Mouse (Mus musculus) small intestine, adult 2 months (tissue): ENCODE measurements around the gene Tenm3. TPM values are rescaled to one million over a fixed set of nuclear protein-coding genes. Genes with fewer than 3 reads are reported as not detected.

Experiments used
- H3K27ac ChIP-seq: fragments of 200-500 bp; 2 replicates; pipeline ENCODE4 v1.5.1; 2012; ENCODE audit warnings: low read depth, low read length, control low read depth, inconsistent platforms; ENCODE audit not compliant: insufficient read depth
- H3K27me3 ChIP-seq: fragments of 200-500 bp; 2 replicates; pipeline ENCODE4 v1.6.1; 2012; ENCODE audit warnings: mild to moderate bottlenecking, moderate library complexity, low read length, inconsistent platforms; ENCODE audit not compliant: control insufficient read depth, insufficient read depth
- H3K36me3 ChIP-seq: fragments of 200-500 bp; 2 replicates; pipeline ENCODE4 v1.6.1; 2012; ENCODE audit warnings: mild to moderate bottlenecking, low read length, control low read depth, inconsistent platforms; ENCODE audit not compliant: control insufficient read depth, insufficient read depth
- H3K4me1 ChIP-seq: fragments of 200-500 bp; 2 replicates; pipeline ENCODE4 v1.6.1; 2012; ENCODE audit warnings: low read length, inconsistent platforms, mixed read lengths; ENCODE audit not compliant: control insufficient read depth, insufficient read depth, insufficient read length
- H3K4me3 ChIP-seq: fragments of 200-500 bp; 2 replicates; pipeline ENCODE4 v1.5.1; 2012; ENCODE audit warnings: low read depth, mild to moderate bottlenecking, control low read depth, inconsistent platforms, low read length, moderate library complexity
- CTCF ChIP-seq: fragments of 200-500 bp; IDR thresholded peaks from 2 replicates; pipeline ENCODE4 v1.5.1; 2012; ENCODE audit warnings: low read depth, mild to moderate bottlenecking, control low read depth, inconsistent platforms, low read length, moderate library complexity, mixed read lengths; ENCODE audit not compliant: insufficient replicate concordance, insufficient read length; ENCODE audit errors: extremely low read depth
- POLR2A ChIP-seq: fragments of 200-500 bp; IDR thresholded peaks from 2 replicates; pipeline ENCODE4 v1.6.1; 2012; ENCODE audit warnings: low read depth, mild to moderate bottlenecking, control low read depth, inconsistent platforms, low read length, moderate library complexity
- WGBS: fragments of 180-500 bp; shearing (Covaris S2); methylation state at CpG from one replicate; pipeline ENCODE4 v1.1.7; 2018; 5-methylcytosine and 5-hydroxymethylcytosine counted together
- polyA plus RNA-seq: library from polyadenylated mRNA; depleted of rRNA; stranded (reverse); fragments of >200 nt; gene quantifications from 2 replicates; pipeline ENCODE4 v1.2.3, GENCODE M21; 2012

Tenm3 gene
- polyA plus RNA-seq, 1 experiment: 1.6 TPM

DNA sequence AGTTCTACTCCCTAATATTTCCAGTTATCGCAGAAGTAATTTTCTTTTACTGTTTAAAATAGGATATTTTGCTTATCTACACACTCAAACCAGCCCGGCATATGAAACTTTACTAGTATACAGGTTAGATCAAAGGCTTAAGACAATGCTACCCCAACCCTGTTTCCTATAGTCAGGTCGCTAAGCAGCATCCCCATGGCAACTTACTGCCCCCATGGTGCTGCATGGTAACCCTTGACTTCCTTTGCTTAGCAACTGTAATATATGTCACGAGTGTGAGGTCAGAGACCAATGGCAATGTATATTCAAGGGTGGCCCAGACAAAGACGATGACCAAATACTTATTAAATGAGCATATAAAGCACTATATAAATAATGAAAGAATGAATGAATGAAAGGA, 359.6 kb downstream of the Tenm3 start:
- 78% methylated on average over 5 of the region's 5 CpGs for WGBS
- no peaks in the 10 kb centered on the region for H3K27me3 ChIP-seq
- H3K27ac ChIP-seq: no peak overlapping the region
- TF ChIP-seq CTCF (no peak), POLR2A (no peak)
- H3K4me1 ChIP-seq: no peaks in the 10 kb centered on the region
- H3K4me3 ChIP-seq: no peak overlapping the region
- H3K36me3 ChIP-seq: no peaks in the 10 kb centered on the region

DNA sequence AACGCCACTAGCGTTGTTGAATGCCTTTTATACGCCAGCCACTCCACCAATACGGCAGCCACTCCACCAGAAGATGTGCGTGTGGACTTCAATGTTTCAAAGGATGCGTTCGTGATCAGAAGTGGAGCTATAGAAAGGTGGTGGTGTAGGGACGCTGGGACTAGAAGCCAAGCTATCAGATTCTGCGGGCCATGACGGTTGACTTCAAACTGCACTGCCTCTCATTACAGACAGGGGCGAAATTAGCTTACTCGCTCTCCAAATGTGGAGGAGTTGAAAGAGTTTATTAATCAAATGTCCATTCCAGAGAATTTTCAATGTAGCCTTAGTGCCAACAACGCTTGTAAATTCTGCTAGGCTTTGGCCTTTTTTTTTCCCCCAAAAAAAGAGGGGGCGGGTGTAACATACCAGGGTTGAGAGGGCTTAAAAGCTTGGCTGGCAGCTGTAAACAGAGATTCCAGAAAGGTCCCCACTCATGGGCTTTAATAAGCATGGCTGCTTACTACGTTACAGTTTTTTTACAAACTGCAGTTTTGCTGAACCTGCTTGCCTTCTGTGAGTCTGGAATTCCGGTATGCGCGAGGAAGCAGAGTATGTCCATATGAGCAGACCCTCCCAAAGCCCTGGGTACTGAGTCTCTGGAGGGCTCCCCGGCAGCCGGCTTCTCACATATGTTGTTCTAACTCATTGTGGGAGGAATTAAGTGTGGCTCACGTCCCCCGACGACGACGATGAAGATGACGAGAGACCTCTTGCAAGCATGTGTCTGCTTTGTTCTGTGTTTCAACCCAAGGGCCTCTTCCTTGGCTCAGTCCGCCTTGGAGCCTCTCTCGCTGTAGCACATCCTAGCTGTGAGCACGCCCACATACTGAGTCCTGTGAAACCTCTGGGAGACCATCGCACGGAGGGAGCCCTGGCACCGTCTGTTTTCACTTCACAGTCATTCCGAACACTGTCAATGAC, 361.8 kb downstream of the Tenm3 start:
- Histone ChIP-seq H3K27ac (no peak overlapping the region), H3K4me3 (no peak overlapping the region), H3K27me3 (no peaks in the 10 kb centered on the region), H3K4me1 (no peaks in the 10 kb centered on the region), H3K36me3 (no peaks in the 10 kb centered on the region)
- TF ChIP-seq CTCF (no peak), POLR2A (no peak)
- WGBS: 83% methylated on average over 33 of the region's 33 CpGs

DNA sequence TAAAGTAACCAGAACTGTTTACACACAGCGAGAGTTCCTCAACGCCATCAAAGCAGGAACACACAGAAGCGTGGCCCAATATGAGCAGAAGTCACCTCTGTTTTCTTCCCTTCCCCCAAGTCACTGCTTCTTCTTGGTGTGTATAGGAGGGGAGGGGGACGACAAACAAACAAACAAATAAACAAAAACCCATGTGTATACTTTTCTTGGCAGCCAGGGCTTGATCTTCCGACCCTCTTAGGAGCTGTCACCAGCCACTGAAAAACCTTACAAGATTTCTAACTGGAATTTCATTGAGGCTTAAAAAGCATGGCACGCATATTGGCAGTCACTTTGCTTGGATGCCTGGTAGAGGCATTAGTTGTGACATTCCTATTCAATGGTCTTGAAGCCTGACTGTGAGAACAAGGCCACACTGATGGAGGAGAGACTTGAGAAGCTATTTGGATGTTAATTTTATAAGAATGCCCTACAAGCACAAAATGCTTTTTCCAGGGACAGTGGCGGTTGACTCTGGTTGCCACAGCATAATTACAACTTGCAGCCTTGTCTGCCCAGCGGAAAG, 366.3 kb downstream of the Tenm3 start:
- Histone ChIP-seq H3K27ac (no peak overlapping the region), H3K4me1 (no peaks in the 10 kb centered on the region), H3K4me3 (no peak overlapping the region), H3K36me3 (no peaks in the 10 kb centered on the region), H3K27me3 (no peaks in the 10 kb centered on the region)
- WGBS: 66% methylated on average over 8 of the region's 8 CpGs
- TF ChIP-seq POLR2A (no peak), CTCF (no peak)

- H3K4me3 ChIP-seq: no peak overlapping the region
- no peak overlapping the region for H3K27ac ChIP-seq
- no peaks in the 10 kb centered on the region for H3K27me3 ChIP-seq
- TF ChIP-seq POLR2A (no peak), CTCF (no peak)
- 33% methylated on average over 1 of the region's 1 CpGs for WGBS
- H3K4me1 ChIP-seq: no peaks in the 10 kb centered on the region
- H3K36me3 ChIP-seq: no peaks in the 10 kb centered on the region
These were observed 366.9 kb downstream of the Tenm3 start for GRCm38 (mm10) chr8:48476896-48477295.

DNA sequence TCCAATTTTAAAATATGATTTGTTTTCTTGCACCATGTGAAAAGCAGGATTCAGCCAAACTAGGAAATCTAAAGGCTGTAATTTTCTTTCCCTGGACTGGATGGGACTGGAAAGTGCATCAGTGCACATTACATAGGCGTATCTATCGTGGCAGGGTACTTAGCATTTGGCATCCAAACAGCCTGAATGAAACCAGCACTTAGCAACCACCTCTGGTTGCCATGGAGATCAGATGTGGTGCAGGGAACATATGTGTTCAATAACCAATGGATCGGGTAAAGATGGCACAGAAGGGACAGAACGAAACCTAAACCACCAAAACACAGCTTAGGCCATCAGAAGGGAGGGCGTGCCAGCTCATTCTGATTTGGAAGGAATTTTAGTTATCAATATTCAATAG, 376.1 kb downstream of the Tenm3 start:
- 78% methylated on average over 5 of the region's 5 CpGs for WGBS

DNA sequence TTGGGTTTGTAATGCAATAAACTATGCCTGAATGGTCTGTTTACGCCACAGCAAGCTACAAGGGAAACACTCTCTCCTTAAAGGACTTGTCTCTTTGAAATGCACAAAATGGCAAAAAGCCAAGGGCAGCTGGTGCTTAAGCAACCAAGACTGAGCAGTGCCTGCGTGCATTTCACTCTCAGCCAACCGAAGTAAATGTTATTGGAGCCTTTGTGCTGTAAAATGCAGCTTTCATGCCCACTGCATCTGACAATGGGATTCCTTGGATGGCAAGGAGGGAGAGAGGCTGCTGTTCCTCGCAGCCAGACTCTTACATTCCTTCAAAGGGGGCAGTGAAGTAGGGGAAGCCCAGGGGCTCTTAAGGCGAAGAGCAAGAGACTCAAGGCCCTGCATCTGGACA, 385.4 kb downstream of the Tenm3 start:
- 48% methylated on average over 5 of the region's 5 CpGs for WGBS
- Histone ChIP-seq H3K4me1 (no peaks in the 10 kb centered on the region), H3K27ac (no peak overlapping the region), H3K36me3 (no peaks in the 10 kb centered on the region), H3K27me3 (no peaks in the 10 kb centered on the region), H3K4me3 (no peak overlapping the region)
- TF ChIP-seq POLR2A (no peak), CTCF (no peak)

More for the DNA sequence above, 376.1 kb downstream of the Tenm3 start:
- H3K36me3 ChIP-seq: no peaks in the 10 kb centered on the region
- no peaks in the 10 kb centered on the region for H3K4me1 ChIP-seq
- H3K27me3 ChIP-seq: no peaks in the 10 kb centered on the region
- no peak for TF ChIP-seq CTCF
- no peak for TF ChIP-seq POLR2A
- no peak overlapping the region for H3K4me3 ChIP-seq
- H3K27ac ChIP-seq: no peak overlapping the region

GRCm38 (mm10) chr8:48456328-48457124, 387.2 kb downstream of the Tenm3 start:
- H3K27ac ChIP-seq: no peak overlapping the region

More at GRCm38 (mm10) chr8:48456328-48457124, 387.2 kb downstream of the Tenm3 start:
- Histone ChIP-seq H3K4me3 (no peak overlapping the region), H3K36me3 (no peaks in the 10 kb centered on the region), H3K4me1 (no peaks in the 10 kb centered on the region), H3K27me3 (no peaks in the 10 kb centered on the region)
- no peak for TF ChIP-seq POLR2A
- TF ChIP-seq CTCF: no peak
- WGBS: 71% methylated on average over 22 of the region's 22 CpGs
